Mouse (Mus musculus) cerebellum, postnatal 4 days (tissue): ENCODE results near the gene Zfp988.
"Not testable (repeated sequence)": the region's sequence is repeated elsewhere in the genome, so short reads cannot be mapped to it uniquely, and the experiment has no call there.

Experiments
- DNase-seq, 2 experiments: peaks; one replicate each; pipeline ENCODE4 v3.0.0; 2022; ENCODE audit warnings: low spot score in 2 of 2, mixed read lengths in 1 of 2

Gene Zfp988

DNA sequence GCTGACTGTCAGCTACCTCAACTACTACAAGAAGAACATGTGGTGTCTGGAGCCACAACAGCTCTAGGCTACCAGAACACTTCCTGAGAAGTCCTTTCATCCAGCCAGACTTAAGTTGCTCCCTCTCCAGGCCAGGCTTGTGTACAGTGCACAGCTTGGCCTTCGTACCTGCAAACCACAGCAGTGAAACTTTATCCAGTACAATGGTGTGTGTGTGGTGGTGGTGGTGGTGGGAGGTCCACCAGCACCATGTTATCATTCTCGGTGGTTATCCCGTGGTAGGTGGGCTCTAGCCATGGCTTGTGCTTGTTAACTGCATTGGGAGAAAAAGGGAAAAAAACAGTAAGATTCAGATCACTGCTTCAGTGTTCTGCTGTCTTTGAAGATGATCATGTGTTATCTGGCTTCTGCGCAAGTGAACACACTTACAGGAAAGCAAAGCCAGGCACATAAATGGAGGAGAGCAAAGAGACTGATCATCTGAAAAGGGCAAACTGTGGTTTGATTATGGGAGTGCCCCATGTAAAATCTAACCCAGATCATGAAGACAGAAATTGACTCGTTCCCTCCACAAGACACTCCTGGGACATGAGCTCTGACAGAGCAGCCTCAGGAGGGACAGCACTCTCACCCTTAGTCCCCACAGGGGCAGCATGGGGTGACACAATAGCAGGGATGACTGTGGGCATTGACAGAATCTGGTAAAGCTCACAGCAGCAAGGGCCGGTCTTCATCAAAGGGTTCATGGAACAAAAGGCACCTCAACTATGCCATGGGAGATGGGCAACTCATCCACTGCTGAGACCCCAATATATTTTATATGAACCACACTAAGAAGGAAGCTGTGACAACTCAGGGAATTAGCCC is 37.8 kb downstream of the Zfp988 start:
- DNase-seq = peak in 1 of 2 experiments; percentile 48

DNA sequence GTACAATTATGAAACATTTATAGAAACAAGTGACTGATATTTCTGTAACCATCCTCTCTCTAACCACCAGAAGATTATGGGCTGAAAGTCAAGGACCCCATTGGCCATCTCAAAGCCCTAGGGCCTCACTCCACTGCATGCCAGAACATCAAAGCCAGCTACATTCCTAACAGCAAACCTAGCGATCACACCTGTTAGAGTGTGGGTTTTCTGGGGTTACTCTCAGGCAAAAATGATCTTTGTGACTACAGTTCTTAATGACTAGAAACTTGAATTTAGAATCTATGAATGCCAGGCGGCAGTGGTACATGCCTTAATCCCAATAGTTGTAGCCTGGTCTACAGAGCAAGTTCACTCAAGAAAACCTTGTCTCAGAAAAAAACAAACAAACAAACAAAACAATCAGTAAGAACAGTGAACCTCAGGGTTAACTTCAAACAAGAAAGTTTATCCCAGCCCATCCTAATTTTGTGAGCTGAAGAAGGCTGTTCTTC is 39.6 kb downstream of the Zfp988 start:
- DNase-seq = not testable (repeated sequence)

DNA sequence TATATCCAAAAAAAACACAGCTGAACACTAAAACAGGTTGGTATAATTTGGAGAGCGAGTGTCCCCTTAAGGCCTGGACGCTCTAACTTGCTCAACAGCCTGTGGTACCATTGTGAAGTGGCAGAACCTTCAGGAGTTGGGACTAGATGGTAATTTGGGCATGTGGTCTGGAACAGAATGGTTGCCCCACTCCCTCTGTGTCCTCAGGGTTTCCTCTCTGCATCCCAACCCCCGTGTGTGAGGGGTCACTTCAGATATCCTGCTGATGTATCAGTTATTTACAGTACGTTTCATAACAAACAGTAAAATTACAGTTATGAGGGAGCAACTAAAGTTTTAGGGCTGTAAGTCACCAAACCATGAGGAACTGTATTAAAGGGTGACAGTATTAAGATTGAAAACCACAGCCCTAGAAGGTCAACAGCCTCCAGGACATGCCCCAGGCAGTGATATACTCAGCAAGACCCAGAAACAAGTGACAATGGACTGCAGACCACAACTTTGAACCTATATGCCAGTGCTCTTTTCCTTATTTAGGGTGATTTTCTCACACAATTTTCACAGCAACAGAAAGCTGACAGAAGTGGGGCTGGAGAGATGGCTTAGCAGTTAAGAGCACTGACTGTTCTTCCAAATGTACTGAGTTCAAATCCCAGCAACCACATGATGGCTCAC is 41.0 kb downstream of the Zfp988 start:
- peak in 1 of 2 experiments; percentile 14 for DNase-seq

DNA sequence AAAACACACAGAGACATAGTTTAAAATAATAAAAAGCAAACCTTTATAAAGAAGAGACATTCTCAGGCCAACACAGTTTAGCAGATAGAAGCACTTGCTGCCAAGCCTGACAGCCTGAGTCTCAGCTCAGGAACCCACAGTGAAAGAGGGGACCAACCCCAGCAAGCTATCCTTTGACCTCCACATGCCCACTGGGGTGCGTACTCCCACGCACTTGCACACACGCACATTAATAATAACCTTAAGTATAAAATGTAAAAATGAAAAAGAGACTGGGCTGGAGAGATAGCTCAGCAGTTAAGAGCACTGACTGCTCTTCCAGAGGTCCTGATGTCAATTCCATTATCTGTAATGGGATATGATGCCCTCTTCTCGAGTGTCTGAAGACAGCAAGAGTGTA is 41.8 kb downstream of the Zfp988 start:
- not testable (repeated sequence) for DNase-seq

DNA sequence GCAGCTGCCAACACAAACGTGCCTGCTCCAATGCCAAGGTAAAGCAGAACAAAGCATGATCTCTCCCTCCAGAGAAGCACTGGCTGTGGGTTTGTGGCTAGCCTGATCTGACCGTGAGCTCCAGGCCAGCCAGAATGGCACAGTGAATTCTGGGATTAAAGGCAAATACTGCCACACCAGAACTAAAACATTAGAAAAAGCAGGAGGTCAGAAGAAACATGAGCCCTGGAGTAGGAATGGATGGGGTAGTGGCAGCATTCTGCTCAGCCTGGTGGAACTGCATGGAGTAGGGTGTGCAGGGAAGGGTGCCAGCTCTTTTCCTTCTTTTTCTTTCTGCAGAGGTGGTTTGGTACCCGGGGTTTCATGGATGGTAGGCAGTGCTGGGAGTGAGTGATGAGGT is 42.4 kb downstream of the Zfp988 start:
- peak in 1 of 2 experiments; percentile 15 for DNase-seq

DNA sequence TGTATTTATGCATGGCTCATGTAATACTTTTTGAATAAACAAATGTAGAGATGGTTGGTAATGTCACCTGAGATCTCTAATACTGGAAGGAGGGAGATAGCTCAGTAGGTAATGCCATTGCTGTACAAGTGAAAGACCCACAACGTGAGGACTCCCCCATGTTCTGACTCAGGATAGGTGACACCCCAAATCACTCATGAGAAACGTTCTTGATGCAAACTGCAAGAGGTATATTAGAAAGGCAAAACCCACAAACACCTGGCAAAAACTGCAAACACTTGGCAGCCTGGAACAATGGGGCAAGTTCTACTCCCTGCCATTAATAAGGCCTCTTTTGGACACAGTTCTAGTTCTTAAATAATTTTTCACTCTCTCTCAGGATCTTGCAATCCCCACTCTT is 42.9 kb downstream of the Zfp988 start:
- DNase-seq = peak in 1 of 2 experiments; percentile 13

DNA sequence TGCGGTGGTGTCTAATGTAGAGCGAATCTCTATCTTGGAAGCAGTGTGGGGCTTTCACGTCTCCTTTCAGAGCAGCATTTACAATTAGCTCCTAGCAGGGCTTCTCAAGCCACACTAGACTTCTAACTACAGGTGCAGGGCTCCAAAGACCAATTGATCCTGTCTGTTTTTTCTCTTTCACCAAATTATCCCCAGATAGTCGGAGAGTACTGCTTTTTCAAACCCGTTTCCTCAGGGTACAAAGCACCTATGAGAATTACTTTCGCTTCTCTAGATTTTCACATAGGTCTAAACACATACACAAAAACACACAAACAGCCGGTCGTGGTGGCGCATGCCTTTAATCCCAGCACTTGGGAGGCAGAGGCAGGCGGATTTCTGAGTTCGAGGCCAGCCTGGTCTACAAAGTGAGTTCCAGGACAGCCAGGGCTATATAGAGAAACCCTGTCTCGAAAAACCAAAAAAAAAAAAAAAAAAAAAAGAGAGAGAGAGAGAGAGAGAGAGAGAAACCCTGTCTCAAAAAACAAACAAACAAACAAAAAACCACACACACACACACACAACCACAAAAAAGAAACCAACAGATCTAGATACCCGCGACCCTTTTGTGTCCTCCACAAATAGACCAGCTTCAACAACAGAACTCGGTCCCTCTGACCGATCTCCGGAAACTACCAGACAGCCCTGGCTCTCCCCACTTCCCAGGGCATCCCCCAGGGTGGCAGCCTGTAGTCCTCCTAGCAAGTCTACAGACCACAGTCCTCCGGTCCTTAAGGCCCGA is 43.6 kb downstream of the Zfp988 start:
- DNase-seq = peak in 1 of 2 experiments; percentile 36

DNA sequence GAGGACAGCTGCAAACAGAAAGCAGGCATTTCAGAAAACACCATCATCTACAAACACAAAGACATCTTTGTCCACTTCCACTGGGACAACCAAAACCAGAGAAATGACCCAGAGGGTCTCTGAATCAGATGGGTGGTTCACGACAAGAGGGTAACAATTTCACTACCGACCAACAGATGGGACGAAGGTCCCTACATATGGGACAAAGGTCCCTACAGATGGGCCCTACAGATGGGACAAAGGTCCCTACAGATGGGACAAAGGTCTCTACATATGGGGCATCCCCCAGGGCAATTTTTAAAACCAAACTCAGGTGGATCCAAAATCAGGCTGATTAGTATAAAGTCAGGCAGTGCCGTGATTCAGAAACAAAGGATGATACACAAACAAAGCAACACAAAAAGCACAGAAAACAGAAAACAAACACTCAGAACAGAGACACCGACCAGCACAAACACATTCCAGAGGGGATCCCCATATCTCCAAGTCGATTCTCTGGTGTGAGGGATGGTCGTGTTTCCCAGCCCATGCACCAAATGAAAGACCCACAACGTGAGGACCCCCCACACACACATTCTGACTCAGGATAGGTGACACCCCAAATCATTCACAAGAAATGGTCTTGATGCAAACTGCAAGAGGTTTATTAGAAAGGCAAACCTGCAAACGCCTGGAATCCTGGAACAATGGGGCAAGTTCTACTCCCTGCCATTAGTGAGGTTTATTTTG is 44.4 kb downstream of the Zfp988 start:
- DNase-seq = peak in 1 of 2 experiments; percentile 26

DNA sequence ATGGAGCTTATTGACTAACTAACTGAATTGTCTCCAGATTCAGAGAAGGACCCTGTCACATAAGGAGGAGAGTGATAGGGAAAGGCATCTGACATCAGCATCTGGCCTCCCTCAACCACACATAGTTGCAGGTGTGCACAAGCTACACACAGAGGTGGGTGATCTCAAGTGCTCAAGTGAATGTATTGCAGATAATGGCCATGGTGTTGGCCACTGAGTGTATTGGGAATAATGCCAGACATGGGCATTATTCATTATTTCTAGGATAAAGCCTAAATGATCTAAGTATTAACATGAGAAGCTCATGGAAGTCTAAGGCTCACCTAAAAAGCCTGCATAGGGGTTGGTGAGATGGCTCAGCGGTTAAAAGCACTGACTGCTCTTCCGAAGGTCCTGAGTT is 45.1 kb downstream of the Zfp988 start:
- peak in 1 of 2 experiments; percentile 15 for DNase-seq

DNA sequence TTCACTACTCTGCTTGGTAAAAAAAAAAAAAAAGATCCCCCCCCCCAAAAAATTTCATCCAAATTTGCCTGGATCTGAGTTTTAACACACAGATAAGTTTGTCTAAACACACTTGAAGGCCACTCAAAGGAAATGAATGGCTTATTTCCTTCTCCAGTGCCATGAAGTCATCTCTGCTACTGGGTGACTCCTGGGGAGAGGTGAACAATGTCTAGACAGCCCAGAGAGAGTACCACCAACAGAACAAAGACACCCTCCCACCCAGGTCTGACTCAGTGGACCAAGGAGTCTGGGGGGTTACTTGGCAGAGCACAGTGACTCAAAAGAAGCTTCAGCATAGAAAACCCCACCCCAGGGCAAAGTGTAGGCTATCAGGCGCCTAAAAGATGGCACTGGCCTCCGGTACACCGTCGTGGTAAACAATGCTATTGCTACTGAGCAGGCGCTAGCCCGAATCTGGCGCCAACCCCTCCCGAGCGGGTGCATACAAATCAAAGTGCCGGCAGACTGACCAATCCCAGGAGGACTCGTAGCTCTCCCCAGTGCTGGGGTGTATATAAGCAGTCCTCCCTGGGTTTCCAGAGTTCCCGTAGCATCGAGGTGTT is 46.0 kb downstream of the Zfp988 start:
- DNase-seq = peak in 1 of 2 experiments; percentile 15

DNA sequence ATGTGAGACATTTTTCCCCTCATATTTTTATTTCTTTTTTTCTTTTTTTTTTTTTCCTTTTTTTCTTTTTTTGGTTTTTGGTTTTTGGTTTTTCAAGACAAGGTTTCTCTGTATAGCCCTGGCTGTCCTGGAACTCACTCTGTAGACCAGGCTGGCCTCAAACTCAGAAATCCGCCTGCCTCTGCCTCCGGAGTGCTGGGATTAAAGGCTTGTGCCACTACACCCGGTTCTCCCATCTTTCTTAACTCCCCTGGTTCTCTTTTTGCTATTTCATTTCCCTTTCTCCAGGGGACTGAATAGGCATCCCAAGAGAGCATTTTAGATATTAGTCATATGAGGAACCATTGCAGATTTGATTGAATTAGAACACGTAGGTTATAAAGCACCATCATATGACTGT is 48.2 kb downstream of the Zfp988 start:
- peak in 1 of 2 experiments; percentile 16 for DNase-seq

DNA sequence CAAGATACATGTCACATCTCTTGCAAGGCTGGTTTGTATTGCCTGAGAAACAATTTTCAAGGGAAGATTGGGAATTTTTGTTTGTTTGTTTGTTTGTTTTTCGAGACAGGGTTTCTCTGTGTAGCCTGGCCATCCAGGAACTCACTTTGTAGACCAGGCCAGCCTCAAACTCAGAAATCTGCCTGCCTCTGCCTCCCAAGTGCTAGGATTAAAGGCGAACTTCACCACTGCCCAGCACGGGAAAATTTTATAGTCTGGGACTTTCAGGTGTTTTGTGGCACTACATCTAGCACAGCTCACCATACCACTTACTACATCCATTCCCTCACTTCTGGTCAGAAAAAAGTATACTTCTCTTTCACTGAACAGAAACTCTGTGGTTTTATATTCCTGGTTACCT is 50.6 kb downstream of the Zfp988 start:
- not testable (repeated sequence) for DNase-seq

DNA sequence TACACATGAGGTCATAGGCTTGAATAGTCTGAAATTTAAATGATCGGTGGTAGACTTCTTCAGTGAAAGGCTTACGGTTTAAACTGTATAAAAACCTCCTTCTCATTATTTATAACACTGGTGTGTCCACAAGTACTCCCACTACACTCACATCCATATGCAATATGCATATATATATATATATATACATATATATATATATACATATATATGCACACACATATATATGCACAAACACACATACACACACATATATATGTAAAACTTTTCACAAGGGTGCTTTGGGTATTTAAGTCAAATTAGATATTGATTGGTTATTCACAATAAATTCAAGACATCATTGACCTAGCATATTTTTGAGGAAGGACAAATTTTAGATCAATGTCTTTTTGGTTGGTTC is 51.7 kb downstream of the Zfp988 start:
- not testable (repeated sequence) for DNase-seq

DNA sequence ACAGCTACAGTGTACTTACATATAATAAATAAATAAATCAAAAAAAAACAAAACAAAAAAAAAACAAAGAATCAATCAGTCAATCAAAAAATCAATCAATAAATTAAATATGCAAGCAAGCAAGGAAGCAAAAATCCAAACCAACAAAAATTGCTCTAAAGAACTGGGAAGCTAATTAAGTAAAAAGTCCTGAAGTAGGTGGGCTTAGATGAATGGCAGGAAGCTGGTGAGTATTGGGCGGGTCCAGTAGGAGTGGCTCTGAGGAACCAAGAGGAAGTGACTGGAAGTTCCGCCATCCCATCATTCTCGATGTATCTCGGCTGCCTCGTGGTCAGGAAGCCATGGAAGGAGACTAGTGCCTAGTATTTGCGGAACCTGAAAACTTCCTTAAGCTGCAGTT is 55.5 kb downstream of the Zfp988 start, which contains the start of gene Zfp978:
TSS of gene Zfp978 (plus strand) at position 301 of the 400 bp plus-strand sequence.
- not testable (repeated sequence) for DNase-seq

DNA sequence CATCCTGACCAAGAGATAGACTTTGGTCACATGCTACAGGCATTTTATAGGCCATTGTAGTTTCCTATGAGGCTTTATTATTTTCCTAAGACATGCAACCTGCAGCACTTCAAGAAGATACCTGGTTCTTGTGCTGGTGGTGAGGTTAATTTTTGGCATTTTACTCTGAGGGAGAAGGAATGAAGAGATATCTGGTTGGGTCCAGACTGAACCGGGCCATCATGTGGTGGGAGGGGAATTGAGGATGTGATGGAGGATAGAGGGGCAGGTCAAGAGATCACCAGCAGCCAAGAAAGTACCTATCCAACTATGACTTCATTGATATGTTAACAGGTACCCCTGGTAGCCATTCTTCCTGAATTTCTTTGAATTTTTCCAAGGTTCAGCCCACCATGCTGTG is 56.4 kb downstream of the Zfp988 start:
- DNase-seq = not testable (repeated sequence)

DNA sequence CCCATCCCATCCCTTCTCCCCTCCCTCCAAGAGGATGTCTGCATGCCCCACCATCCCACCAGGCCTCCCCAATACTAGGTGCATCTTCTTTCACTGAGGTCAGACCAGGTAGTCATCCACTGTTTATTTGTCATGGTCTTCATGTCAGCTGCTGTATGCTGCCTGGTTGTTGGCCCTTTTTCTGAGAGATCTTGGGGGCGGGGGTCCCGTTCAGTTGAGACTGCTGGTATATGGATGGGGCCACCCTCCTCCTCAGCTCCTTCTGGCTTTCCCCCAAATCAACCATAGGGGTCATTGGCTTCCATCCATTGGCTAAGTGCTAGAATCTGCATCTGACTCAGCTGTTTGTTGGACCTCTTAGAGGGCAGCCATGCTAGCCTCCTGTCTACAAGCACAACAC is 64.1 kb downstream of the Zfp988 start:
- DNase-seq = not testable (repeated sequence)

DNA sequence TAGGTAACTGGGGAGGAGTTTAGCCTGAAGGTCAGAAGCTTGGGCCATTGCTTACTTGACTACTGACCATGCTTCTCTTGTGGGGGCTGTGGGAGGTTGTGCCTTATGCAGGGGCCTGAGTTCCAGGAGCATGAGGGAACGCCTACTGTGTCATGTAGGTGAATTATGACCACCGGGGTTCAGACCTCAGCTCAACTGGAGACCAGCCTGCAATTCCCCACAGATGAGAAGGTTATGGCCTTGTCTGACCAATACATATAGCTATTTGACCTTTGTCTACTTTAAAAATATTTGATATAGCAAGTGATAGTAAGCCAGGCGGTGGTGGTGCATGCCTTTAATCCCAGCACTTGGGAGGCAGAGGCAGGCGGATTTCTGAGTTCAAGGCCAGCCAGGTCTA is 77.7 kb downstream of the Zfp988 start:
- DNase-seq = not testable (repeated sequence)
